Mouse (Mus musculus): Measurements from ENCODE around the gene Isg20l2.
A peak's percentile ranks its signal among the peaks of the same experiment; 100 is the strongest.

Gene Isg20l2

GRCm38 (mm10) chr3:87947056-87947810 lies 17.1 kb downstream of the Isg20l2 start:
- no peak for DNase-seq (ENCODE audit: low spot score in 2 of 2)

GRCm38 (mm10) chr3:87947811-87948199 lies 17.7 kb downstream of the Isg20l2 start:
- no peak for DNase-seq (ENCODE audit: low spot score in 2 of 2)

GRCm38 (mm10) chr3:87948378-87949265 lies 18.5 kb downstream of the Isg20l2 start, which contains the start of gene Crabp2:
Gene Crabp2 (plus strand): TSS chr3:87948666.
- DNase-seq (ENCODE audit: low spot score in 2 of 2): no peak

- DNase-seq (ENCODE audit: low spot score in 2 of 2): no peak
Measured at GRCm38 (mm10) chr3:87949266-87949954, 19.3 kb downstream of the Isg20l2 start.

- no peak for DNase-seq (ENCODE audit: low spot score in 2 of 2)
Measured at GRCm38 (mm10) chr3:87949955-87950515, 19.9 kb downstream of the Isg20l2 start.

GRCm38 (mm10) chr3:87951946-87952345 lies 21.8 kb downstream of the Isg20l2 start:
- no peak for DNase-seq (ENCODE audit: low spot score in 2 of 2)

GRCm38 (mm10) chr3:87952440-87952839 lies 22.3 kb downstream of the Isg20l2 start:
- no peak for DNase-seq (ENCODE audit: low spot score in 2 of 2)

GRCm38 (mm10) chr3:87958056-87958455 lies 27.9 kb downstream of the Isg20l2 start:
- no peak for DNase-seq (ENCODE audit: low spot score in 2 of 2)

GRCm38 (mm10) chr3:87958476-87958875 lies 28.4 kb downstream of the Isg20l2 start:
- DNase-seq (ENCODE audit: low spot score in 2 of 2): no peak

GRCm38 (mm10) chr3:87958967-87959366 lies 28.9 kb downstream of the Isg20l2 start:
- no peak for DNase-seq (ENCODE audit: low spot score in 2 of 2)

GRCm38 (mm10) chr3:87959371-87959770 lies 29.3 kb downstream of the Isg20l2 start:
- DNase-seq (ENCODE audit: low spot score in 2 of 2): no peak

GRCm38 (mm10) chr3:87960191-87960585 lies 30.1 kb downstream of the Isg20l2 start:
- no peak for DNase-seq (ENCODE audit: low spot score in 2 of 2)

GRCm38 (mm10) chr3:87960586-87961191 lies 30.6 kb downstream of the Isg20l2 start:
- DNase-seq (ENCODE audit: low spot score in 2 of 2): peak; percentile 72 to 76

GRCm38 (mm10) chr3:87970184-87970938 lies 40.2 kb downstream of the Isg20l2 start:
- no peak for DNase-seq (ENCODE audit: low spot score in 2 of 2)

GRCm38 (mm10) chr3:87970939-87971488 lies 40.9 kb downstream of the Isg20l2 start, which contains the start of gene Nes:
Gene Nes (plus strand): TSS chr3:87971078.
- DNase-seq (ENCODE audit: low spot score in 2 of 2): no peak

- no peak for DNase-seq (ENCODE audit: low spot score in 2 of 2)
Measured at GRCm38 (mm10) chr3:87971489-87972202, 41.5 kb downstream of the Isg20l2 start.

- no peak for DNase-seq (ENCODE audit: low spot score in 2 of 2)
Measured at GRCm38 (mm10) chr3:87972203-87972664, 42.1 kb downstream of the Isg20l2 start.

GRCm38 (mm10) chr3:87972776-87973175 lies 42.7 kb downstream of the Isg20l2 start:
- no peak for DNase-seq (ENCODE audit: low spot score in 2 of 2)

GRCm38 (mm10) chr3:87973593-87974380 lies 43.7 kb downstream of the Isg20l2 start:
- no peak for DNase-seq (ENCODE audit: low spot score in 2 of 2)
